Mouse (Mus musculus): ENCODE measurements at regions not wholly inside any gene's neighbourhood (a gene's known extent, or its start where the extent isn't known, plus 50 kb on each side); places are given as distances from the start of the nearest gene placed in this dataset.
A peak's percentile ranks its signal among the peaks of the same experiment; 100 is the strongest.
"Not testable (repeated sequence)": the region's sequence is repeated elsewhere in the genome, so short reads cannot be mapped to it uniquely, and the experiment has no call there.

GRCm38 (mm10) chrX:15322207-15322839, 1111.4 kb downstream of the H2al1n start:
- Histone ChIP-seq H3K4me1 (replicated peaks) (no peaks in the 10 kb centered on the region), H3K36me3 (no peaks in the 10 kb centered on the region), H3K27me3 (no peaks in the 10 kb centered on the region), H3K4me2 (peak overlapping the region; percentile 22; the same call in 1 of the 2 replicates), H3K9me3 (no peaks in the 10 kb centered on the region), H3K27ac (replicated peaks) (no peak overlapping the region), H3K9ac (no peak overlapping the region), H3K4me3 (no peak overlapping the region)
- no peak for ATAC-seq (ENCODE audit: low read depth)
- WGBS: 4% methylated on average over 7 of the region's 7 CpGs

GRCm38 (mm10) chrX:15322958-15323357, 1112.0 kb downstream of the H2al1n start:
- H3K27me3 ChIP-seq: no peaks in the 10 kb centered on the region
- no peak for ATAC-seq (ENCODE audit: low read depth)
- no peaks in the 10 kb centered on the region for H3K9me3 ChIP-seq
- H3K4me2 ChIP-seq: no peak overlapping the region
- no peak overlapping the region for H3K9ac ChIP-seq
- WGBS: 42% methylated on average over 5 of the region's 5 CpGs
- no peak overlapping the region for H3K4me3 ChIP-seq
- H3K27ac ChIP-seq (replicated peaks): no peak overlapping the region
- H3K36me3 ChIP-seq: no peaks in the 10 kb centered on the region
- H3K4me1 ChIP-seq (replicated peaks): no peaks in the 10 kb centered on the region

- WGBS: 84% methylated on average over 6 of the region's 6 CpGs
- not testable (repeated sequence) for H3K36me3 ChIP-seq; ATAC-seq (ENCODE audit: low read depth); H3K27me3 ChIP-seq; H3K4me3 ChIP-seq; H3K4me2 ChIP-seq; H3K27ac ChIP-seq (replicated peaks); H3K9me3 ChIP-seq; H3K4me1 ChIP-seq (replicated peaks); H3K9ac ChIP-seq
Observed at GRCm38 (mm10) chrX:15365135-15365534, 1154.2 kb downstream of the H2al1n start.

Data from neural tube, embryonic 13.5 days (tissue).